Mouse (Mus musculus) ES-E14 (cell line): Measurements from ENCODE around the gene Zfp142. TPM values are rescaled to one million over a fixed set of nuclear protein-coding genes. Genes with fewer than 3 reads are reported as not detected.

ENCODE experiments used
- DNase-seq: peaks from one replicate; pipeline ENCODE4 v3.0.0-alpha.2; 2013; ENCODE audit warnings: low read depth, low spot score
- H3K27ac ChIP-seq: 2 replicates; pipeline ENCODE4 v1.5.1; 2012; ENCODE audit warnings: low read depth, mild to moderate bottlenecking, low read length, moderate library complexity, mixed read lengths; ENCODE audit not compliant: poor library complexity, insufficient read depth, severe bottlenecking
- H3K36me3 ChIP-seq: 2 replicates; pipeline ENCODE4 v1.6.1; 2012; ENCODE audit warnings: mild to moderate bottlenecking, low read length, moderate library complexity, mixed read lengths; ENCODE audit not compliant: control insufficient read depth, poor library complexity, insufficient read depth, severe bottlenecking
- H3K4me1 ChIP-seq, 2 experiments: fragments of 150-350 bp in 1 of 2; sonication (generic) in 1 of 2; 2 replicates each; pipeline ENCODE4 v1.6.1; 2012; ENCODE audit warnings: low read length in 2 of 2, mild to moderate bottlenecking in 1 of 2, mixed read lengths in 1 of 2; ENCODE audit not compliant: control insufficient read depth in 2 of 2, insufficient read depth in 2 of 2, poor library complexity in 1 of 2
- H3K4me3 ChIP-seq, 2 experiments: fragments of 150-350 bp in 1 of 2; sonication (generic) in 1 of 2; 2 replicates each; pipeline ENCODE4 v1.5.1; 2012; ENCODE audit warnings: low read length in 2 of 2, low read depth in 1 of 2, mild to moderate bottlenecking in 1 of 2, mixed read lengths in 1 of 2; ENCODE audit not compliant: insufficient read depth in 1 of 2, poor library complexity in 1 of 2, severe bottlenecking in 1 of 2
- H3K9ac ChIP-seq: 2 replicates; pipeline ENCODE4 v1.6.1; 2012; ENCODE audit warnings: low read depth, mild to moderate bottlenecking, low read length, mixed read lengths; ENCODE audit not compliant: poor library complexity, insufficient read depth, severe bottlenecking
- H3K9me3 ChIP-seq: fragments of 150-350 bp; sonication (generic); 2 replicates; pipeline ENCODE4 v1.6.1; 2012; ENCODE audit warnings: low read depth, mild to moderate bottlenecking, low read length; ENCODE audit not compliant: control insufficient read depth, insufficient read depth
- CHD2 ChIP-seq: IDR thresholded peaks from 2 replicates; pipeline ENCODE4 v1.6.1; 2014; ENCODE audit warnings: mild to moderate bottlenecking, low read depth, low read length, inconsistent platforms
- HCFC1 ChIP-seq: IDR thresholded peaks from 2 replicates; pipeline ENCODE4 v1.6.1; 2012; ENCODE audit warnings: low read length, inconsistent platforms, borderline replicate concordance; ENCODE audit not compliant: insufficient read depth
- MAFK ChIP-seq: IDR thresholded peaks from 2 replicates; pipeline ENCODE4 v1.6.1; 2014; ENCODE audit warnings: mild to moderate bottlenecking, low read depth, low read length, inconsistent platforms; ENCODE audit not compliant: insufficient read depth
- ZC3H11A ChIP-seq: IDR thresholded peaks from 2 replicates; pipeline ENCODE4 v1.6.1; 2012; ENCODE audit warnings: low read depth, mild to moderate bottlenecking, inconsistent platforms, low read length, borderline replicate concordance
- ZNF384 ChIP-seq: IDR thresholded peaks from 2 replicates; pipeline ENCODE4 v1.6.1; 2012; ENCODE audit warnings: low read depth, low read length, inconsistent platforms
- in situ Hi-C, 2 experiments: fragments of 600-800 bp; cut with MboI; formaldehyde crosslinking; loops; one replicate each; pipeline ENCODE4 v1.15.1; 2025; ENCODE audit warnings: low sequenced_read_pairs in 2 of 2, inconsistent platforms in 1 of 2; ENCODE audit not compliant: unreplicated experiment in 2 of 2
- total RNA-seq: library from RNA; depleted of rRNA; stranded (reverse); fragments of 300-350 nt; gene quantifications from 2 replicates; pipeline ENCODE4 v1.2.3, GENCODE M21; 2012

Gene Zfp142
- total RNA-seq, 1 experiment, result 15.9 TPM

GRCm38 (mm10) chr1:74565834-74566233 is 22.2 kb downstream of the Zfp142 start:
- Histone ChIP-seq H3K36me3 (peaks cover 32% of the 10 kb centered on the region), H3K9ac (no peak overlapping the region), H3K9me3 (no peaks in the 10 kb centered on the region), H3K27ac (no peak overlapping the region), H3K4me3 (no peak overlapping the region), H3K4me1 (peaks cover 0 to 4% of the 10 kb centered on the region in 2 experiments; a peak in 1 of 4 replicates)
- no peak for DNase-seq
- TF ChIP-seq MAFK, result no peak
- TF ChIP-seq HCFC1, result no peak
- TF ChIP-seq ZNF384, result no peak
- TF ChIP-seq ZC3H11A, result no peak
- TF ChIP-seq CHD2, result no peak
- in situ Hi-C loops, result no loop called here

- no peak overlapping the region for H3K9ac ChIP-seq
- H3K9me3 ChIP-seq, result no peaks in the 10 kb centered on the region
- H3K4me3 ChIP-seq, result no peak overlapping the region
- H3K36me3 ChIP-seq, result no peaks in the 10 kb centered on the region; the same call in 1 of the 2 replicates
- in situ Hi-C loops, result no loop called here
- TF ChIP-seq ZC3H11A (no peak), HCFC1 (no peak), CHD2 (no peak), MAFK (no peak)
- H3K27ac ChIP-seq, result no peak overlapping the region
- DNase-seq, result no peak
- H3K4me1 ChIP-seq, result no peaks in the 10 kb centered on the region
Observed at GRCm38 (mm10) chr1:74559061-74559460, 29.0 kb downstream of the Zfp142 start.

GRCm38 (mm10) chr1:74544184-74544583 is 43.9 kb downstream of the Zfp142 start, which contains the start of gene Usp37:
Gene Usp37, minus strand, starts transcription at chr1:74544284.
- no peak for DNase-seq
- no peak for TF ChIP-seq HCFC1
- TF ChIP-seq ZNF384, result no peak
- Histone ChIP-seq H3K4me1 (peaks cover 0 to 4% of the 10 kb centered on the region in 2 experiments; a peak in 1 of 4 replicates), H3K27ac (no peak within 1 kb of the TSS), H3K36me3 (no peaks in the 10 kb centered on the region), H3K9ac (no peak within 1 kb of the TSS), H3K9me3 (no peaks in the 10 kb centered on the region), H3K4me3 (no peak within 1 kb of the TSS)
- in situ Hi-C loops, result no loop called here

GRCm38 (mm10) chr1:74542451-74542961 is 45.5 kb downstream of the Zfp142 start, which contains the start of gene Plcd4:
Gene Plcd4, plus strand, starts transcription at chr1:74542888.
- DNase-seq, result no peak
- Histone ChIP-seq H3K9ac (no peak within 1 kb of the TSS), H3K9me3 (no peaks in the 10 kb centered on the region), H3K27ac (no peak within 1 kb of the TSS), H3K4me1 (peaks cover 0 to 4% of the 10 kb centered on the region in 2 experiments; a peak in 1 of 4 replicates), H3K36me3 (no peaks in the 10 kb centered on the region), H3K4me3 (no peak within 1 kb of the TSS)
- in situ Hi-C loops, result no loop called here
- TF ChIP-seq CHD2 (no peak), HCFC1 (no peak), ZC3H11A (no peak)

- Histone ChIP-seq H3K4me3 (no peak overlapping the region), H3K36me3 (no peaks in the 10 kb centered on the region), H3K9ac (no peak overlapping the region), H3K27ac (no peak overlapping the region), H3K4me1 (peaks cover 0 to 4% of the 10 kb centered on the region in 2 experiments; a peak in 1 of 4 replicates), H3K9me3 (no peaks in the 10 kb centered on the region)
- TF ChIP-seq ZC3H11A (no peak), CHD2 (no peak), HCFC1 (no peak), MAFK (no peak), ZNF384 (no peak)
- in situ Hi-C loops, result no loop called here
- DNase-seq, result no peak
Observed at GRCm38 (mm10) chr1:74538650-74539049, 49.4 kb downstream of the Zfp142 start.
